Mouse (Mus musculus) neural tube, embryonic 10.5 days (tissue): ENCODE results near the gene Ruvbl1.

ENCODE experiments used
- DNase-seq: peaks from one replicate; pipeline ENCODE4 v3.0.0-alpha.2; 2017; ENCODE audit warnings: low spot score; ENCODE audit errors: extremely low spot score

The Ruvbl1 gene

DNA sequence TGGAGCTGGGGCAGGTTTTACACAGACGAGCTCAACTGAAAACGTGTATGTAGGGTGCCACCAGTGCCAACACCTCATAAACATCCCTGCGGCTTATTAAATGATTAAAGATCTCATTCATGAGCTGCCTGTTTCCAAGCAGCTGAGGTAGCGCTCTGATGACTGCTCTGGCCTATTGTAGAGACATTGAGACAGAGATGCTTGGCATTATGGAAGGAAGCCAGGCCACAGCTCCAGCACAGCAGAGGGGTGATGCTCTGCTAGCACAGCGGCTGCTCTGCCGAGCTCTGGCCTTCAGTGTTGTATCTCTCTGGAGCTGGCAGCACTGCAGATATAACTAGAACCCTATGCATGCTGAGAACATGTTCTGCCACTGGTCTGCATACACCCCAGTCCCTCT is 28.5 kb downstream of the Ruvbl1 start:
- DNase-seq = no peak

DNA sequence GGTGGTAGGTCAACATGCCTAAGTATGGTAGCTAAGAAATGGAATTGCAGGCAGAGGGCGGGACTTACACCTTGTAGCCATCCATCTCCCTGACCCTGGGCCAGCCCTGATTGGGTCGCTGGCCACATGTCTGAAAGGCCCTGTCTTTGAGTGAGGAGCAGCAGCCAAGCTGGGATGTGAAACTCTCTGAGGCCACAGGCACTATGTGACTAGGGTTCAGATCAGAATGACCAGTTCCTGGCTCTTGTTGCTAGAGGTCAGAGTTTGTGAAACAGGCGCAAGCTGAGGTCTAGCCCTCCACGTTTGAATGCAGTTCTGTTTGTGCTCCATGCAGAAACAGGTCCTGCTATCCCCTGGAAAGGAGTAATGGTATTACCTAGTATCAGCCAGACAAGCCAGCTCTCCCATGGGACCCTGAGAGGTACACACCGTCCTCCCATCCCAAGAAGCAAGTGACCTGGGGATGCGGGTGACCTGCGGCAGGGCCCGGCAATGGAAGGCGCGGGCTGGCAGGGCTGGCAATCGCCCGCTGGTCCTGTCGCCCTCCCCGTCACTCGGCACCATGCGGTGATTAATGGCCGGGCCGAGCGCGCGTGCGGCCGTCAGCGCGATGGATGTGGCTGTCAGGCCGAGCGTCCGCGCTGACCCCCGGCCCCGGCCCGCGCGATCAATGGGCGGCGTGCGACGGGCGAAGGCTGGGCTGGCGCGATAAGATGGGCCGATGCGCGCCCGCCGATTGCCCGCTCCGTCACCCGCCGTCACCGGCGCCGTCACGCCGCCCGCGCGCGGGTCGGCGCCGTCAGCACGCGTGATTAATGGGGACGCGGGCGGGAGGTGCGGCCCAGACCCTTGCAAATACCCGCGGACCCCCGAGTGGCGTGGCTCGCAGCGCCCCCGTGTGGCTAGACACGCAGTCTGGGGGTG is 34.5 kb downstream of the Ruvbl1 start:
- DNase-seq = peak; percentile 89

DNA sequence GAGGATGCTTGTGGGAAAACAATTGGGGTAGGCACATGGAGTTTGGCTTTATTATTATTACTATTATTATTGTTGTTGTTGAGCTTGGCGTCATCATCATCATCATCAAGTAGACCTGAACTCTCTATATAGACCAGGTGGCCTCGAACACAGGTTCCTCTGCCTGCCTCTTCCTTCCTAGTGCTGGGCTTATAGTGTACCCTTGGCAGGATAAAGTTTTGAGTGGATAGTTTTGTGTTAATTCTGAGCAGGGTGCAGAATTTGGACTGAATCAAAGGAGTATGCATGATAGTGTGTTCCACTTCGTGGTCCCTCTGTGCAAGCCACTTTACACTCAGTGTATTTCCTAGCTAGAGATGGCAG is 35.2 kb downstream of the Ruvbl1 start:
- DNase-seq = no peak

DNA sequence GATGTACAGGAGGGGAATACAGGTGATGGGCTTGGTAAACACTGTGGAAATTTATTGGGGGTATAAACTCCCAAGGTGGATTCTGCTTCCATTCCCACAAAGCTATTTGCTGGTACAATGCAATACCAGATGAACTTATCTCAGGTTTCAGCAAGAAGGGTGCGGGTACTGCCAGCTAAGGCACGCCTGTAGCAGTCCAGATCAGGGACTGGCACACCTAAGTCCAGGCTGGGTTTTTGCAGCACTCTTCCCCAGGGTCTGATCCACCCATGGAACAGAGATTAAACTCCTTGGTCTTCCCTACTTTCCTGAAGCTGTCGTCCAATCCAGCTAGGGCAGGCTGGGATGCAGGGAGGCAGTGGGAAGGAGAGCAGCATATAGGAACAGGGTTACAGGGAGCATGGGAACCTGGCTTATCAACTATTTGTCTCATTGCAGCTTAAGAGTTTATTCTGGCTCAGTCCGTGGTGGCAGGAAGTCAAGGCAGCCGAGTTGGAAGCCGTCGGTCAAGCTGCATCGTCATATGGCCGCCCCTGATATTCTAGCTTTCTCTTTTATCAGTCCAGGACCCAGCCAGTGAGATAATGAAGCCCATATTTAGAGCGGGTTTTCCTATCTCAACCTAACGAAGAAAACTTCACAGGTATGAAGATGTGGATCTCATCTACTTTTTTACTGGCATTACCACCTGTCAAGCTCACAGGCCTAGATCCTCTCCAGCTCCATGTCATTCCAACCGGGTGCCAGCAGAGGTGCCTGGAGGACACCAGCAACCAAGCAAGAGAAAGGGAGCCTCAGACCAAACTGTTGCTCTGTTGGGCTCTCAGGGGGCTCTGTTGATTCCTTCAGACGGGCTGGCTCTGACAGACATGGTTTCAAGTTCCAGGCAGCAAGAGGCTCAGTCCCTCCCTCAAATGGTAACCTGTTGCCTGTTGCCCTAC is 37.1 kb downstream of the Ruvbl1 start:
- DNase-seq = no peak

DNA sequence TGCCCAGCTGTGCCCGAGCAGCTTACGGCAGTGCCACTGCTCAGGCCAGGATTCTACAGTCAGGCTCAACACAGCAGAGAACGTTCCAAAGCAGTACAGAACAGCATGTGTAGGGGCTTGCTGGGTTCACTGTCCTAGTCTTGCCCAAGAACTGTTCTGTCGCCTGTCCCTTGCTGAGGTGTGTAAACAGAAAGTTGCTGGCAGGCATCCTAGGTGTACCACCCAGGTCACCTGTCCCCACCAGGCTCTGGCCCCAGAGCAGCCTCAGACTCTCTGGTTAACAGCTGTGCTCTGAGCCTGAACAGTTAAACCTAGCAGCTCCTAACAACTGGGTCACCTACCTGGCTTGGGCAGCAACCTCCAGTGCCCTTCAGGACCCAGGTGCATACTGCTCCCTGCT is 37.8 kb downstream of the Ruvbl1 start:
- DNase-seq = no peak

DNA sequence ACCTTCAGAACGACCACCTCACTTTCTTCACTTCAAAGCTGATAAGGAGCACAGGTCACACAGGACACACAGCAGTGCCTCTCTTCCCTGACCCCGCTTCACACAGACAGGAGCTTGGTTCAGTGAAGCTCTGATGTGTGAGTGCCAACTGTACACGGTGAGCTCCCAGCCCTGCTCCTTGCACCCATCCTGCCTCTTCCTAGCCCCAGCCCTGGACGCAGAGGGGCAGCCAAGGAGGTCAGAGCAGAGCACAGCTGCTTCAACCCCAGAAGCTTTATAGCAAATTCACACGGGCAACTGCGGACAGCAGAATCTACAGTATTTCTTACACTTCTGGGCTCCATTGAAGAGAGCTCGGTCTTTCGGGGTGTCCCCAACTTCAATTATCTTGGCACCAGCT is 48.8 kb downstream of the Ruvbl1 start:
- DNase-seq = no peak

DNA sequence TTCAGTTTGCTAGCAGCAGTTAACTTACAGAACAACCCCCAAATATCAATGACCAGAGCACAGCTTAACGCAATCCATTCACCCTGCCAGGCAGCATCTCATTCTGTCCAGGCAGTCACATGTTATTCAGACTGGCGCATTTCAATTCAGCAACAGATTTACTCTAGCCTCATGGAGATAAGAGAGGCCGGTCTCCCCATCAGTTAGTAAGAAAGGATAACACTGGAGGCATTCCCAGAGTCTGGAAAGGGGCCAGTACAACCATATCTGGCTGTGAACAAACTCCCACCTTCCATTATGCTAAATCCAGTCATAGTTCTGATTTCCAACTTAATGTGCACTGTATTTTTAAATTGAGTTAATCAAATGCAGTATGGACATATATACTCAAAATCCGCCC is 49.3 kb downstream of the Ruvbl1 start:
- DNase-seq = no peak

DNA sequence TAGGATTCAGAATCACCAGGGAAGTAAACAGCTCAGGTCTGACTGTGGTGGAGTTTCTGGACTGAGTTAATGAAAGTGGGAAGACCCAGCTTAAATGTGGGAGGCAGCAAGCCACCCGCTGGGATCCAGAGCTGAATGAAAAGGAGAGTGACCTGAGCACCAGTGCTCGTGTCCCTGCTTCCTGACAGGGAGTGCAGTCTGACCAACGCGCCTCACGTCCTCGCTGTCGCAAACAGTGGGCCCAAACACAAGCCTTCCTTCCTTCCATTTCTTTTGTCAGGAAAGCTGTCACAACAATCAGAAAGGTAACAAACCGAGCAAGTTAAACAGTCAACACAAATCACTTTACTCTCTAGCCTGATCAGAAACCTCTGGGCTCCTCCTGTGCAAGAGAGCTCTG is 50.8 kb downstream of the Ruvbl1 start:
- no peak for DNase-seq

DNA sequence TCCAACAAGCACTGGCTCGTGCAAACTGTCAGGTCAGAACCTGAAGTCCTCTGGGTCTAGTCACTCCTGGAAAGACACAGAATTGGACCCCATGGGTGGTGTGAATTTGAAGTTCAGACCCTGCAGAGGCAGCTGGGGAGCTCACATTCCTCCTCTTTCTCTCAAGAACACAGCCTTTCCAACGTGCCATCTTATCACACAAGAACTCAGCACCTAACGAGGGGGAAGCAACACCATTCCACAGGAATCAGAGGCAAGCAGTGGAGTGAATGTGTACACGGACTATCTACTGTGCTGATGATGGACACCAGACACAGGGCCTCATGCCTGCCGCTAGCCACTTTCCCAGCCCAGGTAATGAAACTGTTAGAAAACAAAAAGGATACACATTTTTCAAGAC is 51.5 kb downstream of the Ruvbl1 start:
- no peak for DNase-seq

DNA sequence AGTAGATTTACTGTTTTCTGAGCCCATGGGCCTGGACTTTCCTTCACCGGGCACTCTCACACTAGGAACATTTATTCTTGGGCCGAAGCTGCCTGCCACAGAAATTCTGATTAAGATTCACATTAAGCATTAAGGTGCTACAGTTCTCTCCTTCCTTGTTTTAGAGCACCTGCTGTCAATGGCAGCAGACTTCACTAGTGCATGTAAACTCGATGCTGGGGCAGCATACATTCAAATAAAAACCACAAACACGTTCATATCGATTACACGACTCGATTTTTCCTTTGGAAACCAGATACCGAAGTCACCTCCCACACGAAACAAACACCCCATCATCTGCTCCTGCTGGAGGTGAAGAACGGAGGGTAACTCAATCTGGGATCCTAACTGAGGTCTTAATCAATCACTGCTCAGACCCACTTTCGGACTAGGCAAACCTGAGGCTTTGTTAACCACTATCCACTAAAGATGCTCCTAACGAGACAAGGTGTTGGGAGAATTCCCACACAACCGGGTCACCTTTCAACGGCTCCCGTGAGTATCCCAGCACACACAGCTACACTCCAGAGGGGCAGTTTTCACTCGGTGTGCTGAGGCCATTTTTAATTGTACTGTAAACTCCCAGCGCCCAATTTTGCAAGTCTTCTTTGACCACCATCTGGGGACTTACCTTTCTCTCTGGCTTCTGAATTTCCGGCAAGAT is 52.6 kb downstream of the Ruvbl1 start:
- no peak for DNase-seq

DNA sequence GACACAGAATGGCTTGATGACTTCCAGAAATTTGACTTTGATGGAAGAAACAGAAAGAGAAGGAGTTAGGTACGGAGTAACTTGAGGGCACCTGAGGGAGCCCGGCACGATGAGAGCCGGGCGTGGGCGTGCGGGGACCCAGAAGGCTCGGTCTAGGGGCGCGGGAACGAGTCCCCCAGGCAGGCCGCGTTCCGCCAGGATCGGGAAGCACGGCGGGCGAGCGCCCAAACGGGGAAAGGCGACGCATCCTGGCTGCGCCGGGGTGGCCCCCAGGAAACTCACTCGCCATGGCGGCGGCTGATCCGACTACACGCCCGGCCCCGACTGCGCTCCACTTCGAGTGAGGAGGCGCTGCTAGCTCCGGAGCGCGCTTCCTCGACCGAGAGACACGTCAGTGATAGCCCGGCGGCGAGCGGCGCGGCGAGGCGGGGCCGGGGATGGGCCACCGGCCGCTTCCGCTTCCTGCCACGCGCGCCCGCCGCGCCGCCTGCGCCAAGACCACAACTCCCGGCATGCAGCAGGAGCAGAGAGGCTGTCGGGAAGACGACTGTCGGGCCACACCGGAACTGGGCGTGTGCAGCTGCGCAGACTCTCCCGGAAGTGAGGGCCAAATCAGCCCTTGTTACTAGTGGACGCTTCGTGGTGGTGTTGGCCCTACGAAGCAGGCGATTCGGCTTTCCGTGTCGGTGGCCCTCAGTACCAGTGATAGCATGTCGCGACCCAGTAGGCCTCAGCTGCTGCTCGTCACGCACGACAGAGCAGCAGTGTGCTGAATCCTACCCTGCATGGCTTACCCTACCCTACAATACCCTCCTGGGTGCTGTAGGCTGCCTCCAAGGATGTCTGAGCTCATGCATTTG is 53.4 kb downstream of the Ruvbl1 start, which contains the start of gene Sec61a1:
Gene Sec61a1, minus strand, starts transcription at position 502 of the 860 bp plus-strand sequence.
- DNase-seq = peak; percentile 93

DNA sequence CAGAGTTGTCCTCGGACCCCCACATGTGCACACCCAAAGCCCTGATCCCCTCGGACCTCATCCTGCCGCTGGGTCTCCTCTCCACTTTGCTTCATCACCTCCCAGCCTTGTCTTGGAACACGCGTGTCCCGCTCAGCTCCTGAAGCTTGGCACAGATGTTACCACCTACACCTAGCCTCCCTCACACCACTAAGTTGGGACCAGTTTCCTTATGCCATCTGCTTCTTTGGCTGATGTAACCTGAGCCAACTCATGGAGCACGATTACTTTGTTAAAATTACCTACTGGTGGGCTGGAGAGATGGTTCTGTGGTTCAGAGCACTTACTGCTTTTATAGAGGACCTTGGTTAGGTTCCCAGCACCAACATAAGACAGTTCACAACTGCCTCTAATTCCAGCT is 56.6 kb downstream of the Ruvbl1 start:
- no peak for DNase-seq

DNA sequence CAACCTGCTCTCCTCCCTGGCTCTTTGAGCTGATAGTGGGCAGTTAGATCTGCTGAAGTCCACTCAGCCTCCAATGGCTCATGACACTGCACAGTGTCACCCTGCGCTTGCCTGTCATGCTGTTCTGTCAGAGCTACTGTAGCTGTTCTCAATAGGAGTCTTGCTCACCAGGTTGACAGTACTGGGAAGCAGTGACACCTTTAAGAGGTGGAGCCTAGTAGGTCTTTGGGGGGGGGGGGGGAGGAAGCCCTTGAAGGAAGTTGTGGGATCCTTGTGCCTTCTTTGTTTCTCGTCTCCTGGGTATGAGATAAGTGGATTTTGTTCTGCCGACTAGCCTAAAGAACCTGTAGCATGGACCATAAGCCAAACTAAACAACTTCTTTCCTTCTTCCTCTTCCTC is 57.4 kb downstream of the Ruvbl1 start:
- no peak for DNase-seq

DNA sequence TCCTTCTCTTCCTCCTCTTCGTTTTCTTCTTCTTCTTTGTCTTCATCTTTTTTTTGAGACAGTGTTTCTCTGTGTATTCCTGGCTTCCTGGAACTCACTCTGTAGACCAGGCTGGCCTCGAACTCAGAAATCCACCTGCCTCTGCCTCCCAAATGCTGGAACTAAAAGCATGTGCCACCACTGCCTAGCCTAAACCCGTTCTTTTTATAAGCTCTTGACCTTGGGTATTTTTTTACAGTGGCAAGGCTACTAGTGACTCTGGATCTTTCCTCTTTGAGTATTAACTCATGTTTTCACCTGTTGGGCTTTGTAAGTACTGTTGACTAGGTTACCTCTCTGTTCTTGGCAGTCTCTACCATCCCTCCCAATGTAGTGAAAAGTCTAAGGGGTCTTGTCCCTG is 57.8 kb downstream of the Ruvbl1 start:
- DNase-seq = no peak

DNA sequence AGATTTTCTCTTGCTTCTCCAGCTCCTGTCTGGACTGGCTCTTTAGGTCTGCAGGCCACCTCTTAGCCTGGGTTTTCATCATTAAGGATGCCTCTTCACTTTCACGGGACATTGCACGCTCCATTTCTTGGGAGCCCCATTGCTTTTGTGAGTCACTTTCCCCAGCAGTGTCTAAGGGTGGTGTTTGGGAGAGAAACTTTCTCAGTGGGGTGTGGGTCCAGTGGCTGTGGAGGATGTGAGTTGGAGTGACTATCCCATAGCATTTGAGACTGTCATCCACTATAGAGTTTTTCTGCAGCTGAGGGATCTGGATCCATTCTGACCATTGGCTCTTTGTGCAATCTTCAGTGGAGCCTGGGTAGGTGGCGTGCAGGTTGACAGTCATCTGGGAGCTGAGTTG is 58.2 kb downstream of the Ruvbl1 start:
- DNase-seq = no peak

DNA sequence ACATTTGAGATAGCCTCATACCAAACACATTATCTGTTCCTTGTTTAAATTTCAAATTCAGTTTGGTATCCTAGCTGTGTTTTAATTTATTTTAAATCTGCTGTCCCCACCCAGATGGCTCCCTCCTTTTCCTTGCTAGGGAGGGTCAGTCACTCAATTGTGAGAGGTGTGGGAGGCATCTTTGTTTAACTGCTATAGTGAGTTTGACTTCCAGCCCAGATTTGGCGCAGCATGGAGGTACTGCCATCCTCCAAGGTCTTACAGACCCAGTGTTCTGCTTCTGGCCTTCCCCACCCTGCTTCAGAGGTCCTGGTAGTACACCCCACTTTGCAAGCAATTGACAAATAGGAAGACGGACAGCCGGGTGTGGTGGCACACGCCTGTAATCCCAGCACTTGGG is 58.8 kb downstream of the Ruvbl1 start:
- no peak for DNase-seq

DNA sequence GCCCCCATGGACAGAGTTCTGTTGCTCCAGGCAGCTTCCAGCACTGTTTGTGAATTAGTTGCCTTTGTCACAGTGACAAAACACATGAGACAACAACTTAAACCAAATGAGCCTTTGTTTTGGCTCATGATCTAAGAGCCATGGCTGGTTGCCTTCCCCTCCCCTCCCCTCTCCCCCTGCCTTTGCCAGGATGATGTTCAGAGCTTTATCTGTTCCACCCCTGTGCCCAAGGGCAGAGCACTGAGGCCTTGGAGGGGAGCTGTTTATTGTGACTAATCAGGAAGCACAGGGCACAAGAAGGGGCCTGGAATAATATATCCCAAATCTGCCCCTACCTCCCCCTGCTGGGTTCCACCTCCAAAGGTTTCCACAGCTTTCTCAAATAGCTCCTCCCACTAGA is 65.1 kb downstream of the Ruvbl1 start:
- DNase-seq = no peak

DNA sequence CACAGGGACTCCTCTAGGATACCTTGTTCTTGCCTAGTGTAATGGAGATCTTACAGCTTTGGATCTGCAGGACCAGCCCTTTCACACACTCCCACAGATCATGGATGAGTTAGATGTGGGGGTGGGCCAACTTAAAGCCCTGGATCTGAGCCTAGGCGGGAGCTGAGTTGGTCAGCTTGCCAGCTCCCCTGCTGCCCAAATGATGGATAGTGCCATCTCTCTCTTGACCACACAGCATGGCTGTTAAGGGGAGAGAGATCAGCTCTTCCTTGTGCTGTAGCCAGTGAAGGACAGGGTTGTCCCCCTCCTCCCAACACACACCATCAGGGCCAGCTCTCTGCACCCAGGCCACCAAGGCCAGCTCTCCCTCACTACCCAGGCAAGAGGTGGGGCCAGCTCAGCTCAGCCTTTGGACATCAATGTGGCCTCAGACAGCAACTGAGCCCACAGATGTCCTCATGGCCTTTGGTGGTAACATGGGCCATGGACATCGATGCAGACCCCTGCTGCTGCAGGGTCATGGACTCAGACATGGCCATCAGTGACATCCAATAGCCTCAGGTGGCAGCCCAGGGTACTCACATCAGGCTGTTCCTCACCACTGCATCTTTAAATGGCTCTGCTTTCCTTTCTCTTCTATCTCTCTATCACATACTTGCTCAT is 75.0 kb downstream of the Ruvbl1 start:
- DNase-seq = no peak

DNA sequence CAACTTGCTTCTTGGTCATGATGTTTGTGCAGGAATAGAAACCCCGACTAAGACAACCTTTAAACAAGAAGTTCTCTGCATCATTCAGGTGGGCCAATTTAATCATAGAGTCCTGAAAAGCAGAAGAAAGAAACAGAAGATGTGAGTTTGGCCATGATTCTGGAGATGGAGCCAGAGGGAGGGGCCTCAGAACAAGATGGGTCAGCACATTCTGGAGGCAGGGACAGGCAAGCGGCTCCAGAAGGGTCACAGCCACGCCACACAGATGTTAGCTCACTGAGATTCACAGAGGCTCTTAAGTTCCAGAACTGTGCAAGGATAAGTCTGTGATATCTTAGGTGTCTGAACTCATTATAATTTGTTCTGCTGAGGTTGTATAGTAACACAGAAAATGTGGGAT is 79.0 kb downstream of the Ruvbl1 start:
- no peak for DNase-seq
